Mouse (Mus musculus) lung, embryonic 14.5 days (tissue): ENCODE measurements around the gene Mettl16. TPM values are rescaled to one million over a fixed set of nuclear protein-coding genes. Genes with fewer than 3 reads are reported as not detected.

Experiments used
- ATAC-seq: fragments of 200-750 bp; cut with Nextera tagmentation; 2 replicates; pipeline ENCODE4 v1.8.0; 2017; ENCODE audit warnings: mild to moderate bottlenecking, moderate TSS enrichment, moderate library complexity; ENCODE audit not compliant: insufficient read depth
- DNase-seq: peaks from one replicate; pipeline ENCODE4 v3.0.0-alpha.2; 2015
- H3K27ac ChIP-seq: fragments of 300-500 bp; sonication (generic); 2 replicates; pipeline ENCODE4 v1.5.1; 2014; ENCODE audit warnings: low read depth, mild to moderate bottlenecking, moderate library complexity
- H3K27me3 ChIP-seq: fragments of 300-500 bp; sonication (generic); 2 replicates; pipeline ENCODE4 v1.6.1; 2014; ENCODE audit warnings: low read length, control low read depth; ENCODE audit not compliant: insufficient read depth
- H3K36me3 ChIP-seq: fragments of 300-500 bp; sonication (generic); 2 replicates; pipeline ENCODE4 v1.6.1; 2014; ENCODE audit warnings: control low read depth; ENCODE audit not compliant: insufficient read depth
- H3K4me1 ChIP-seq: fragments of 300-500 bp; sonication (generic); 2 replicates; pipeline ENCODE4 v1.6.1; 2014; ENCODE audit warnings: antibody characterized with exemption, control low read depth; ENCODE audit not compliant: insufficient read depth
- H3K4me2 ChIP-seq: fragments of 300-500 bp; sonication (generic); 2 replicates; pipeline ENCODE4 v1.6.1; 2014; ENCODE audit warnings: mild to moderate bottlenecking
- H3K4me3 ChIP-seq: fragments of 300-500 bp; sonication (generic); 2 replicates; pipeline ENCODE4 v1.5.1; 2014; ENCODE audit warnings: low read depth, low read length
- H3K9ac ChIP-seq: fragments of 300-500 bp; sonication (generic); 2 replicates; pipeline ENCODE4 v1.6.1; 2014
- H3K9me3 ChIP-seq: fragments of 300-500 bp; sonication (generic); 2 replicates; pipeline ENCODE4 v1.6.1; 2016; ENCODE audit warnings: low read depth, low read length, control low read depth
- CTCF ChIP-seq: IDR thresholded peaks from 2 replicates; pipeline ENCODE4 v1.5.1; 2016; ENCODE audit warnings: antibody characterized with exemption, low read depth
- WGBS: fragments of 180-500 bp; shearing (Covaris S2); extraction: QIAGEN DNeasy Blood & Tissue Kit; methylation state at CpG from one replicate; pipeline ENCODE4 v1.1.7; 2014; 5-methylcytosine and 5-hydroxymethylcytosine counted together
- polyA plus RNA-seq: library from polyadenylated mRNA; unstranded; fragments of >200 nt; fragmentation: Nextera tagmentation; extraction: Ambion mirVana; gene quantifications from 2 replicates; pipeline ENCODE4 v1.2.1, GENCODE M21; 2014

Gene Mettl16
- polyA plus RNA-seq, 1 experiment from 2014 or later: 39.8 TPM

DNA sequence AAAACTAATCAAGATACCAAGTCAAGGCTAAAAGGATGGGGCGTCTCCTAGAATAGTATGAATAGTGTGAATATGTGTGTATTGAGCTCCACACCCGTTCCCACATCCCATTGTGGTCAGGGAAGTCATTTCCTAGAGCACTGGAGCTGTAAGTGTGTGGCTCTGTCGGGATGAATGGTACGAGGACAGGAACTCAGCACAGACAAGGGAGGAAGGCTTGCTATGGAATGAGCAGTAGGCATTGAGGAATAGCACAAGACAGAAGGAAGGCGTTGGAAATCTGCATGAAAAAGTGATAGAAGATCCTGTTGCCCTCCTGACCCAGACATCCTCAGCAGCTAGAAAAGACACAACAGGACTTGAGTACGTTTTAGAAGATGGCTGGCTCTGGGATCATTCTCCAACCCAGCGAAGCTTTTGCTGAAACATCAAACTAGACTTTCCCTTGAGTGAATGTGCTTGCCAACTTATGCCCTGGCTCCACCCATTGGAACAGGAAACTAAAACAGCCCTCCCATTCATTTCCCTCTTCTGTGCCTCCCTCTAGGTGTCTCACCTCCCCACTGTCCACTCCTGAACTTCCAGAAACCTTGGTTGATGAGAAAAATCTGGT is 57.3 kb downstream of the Mettl16 start:
- no peak for ATAC-seq
- no peak for DNase-seq

DNA sequence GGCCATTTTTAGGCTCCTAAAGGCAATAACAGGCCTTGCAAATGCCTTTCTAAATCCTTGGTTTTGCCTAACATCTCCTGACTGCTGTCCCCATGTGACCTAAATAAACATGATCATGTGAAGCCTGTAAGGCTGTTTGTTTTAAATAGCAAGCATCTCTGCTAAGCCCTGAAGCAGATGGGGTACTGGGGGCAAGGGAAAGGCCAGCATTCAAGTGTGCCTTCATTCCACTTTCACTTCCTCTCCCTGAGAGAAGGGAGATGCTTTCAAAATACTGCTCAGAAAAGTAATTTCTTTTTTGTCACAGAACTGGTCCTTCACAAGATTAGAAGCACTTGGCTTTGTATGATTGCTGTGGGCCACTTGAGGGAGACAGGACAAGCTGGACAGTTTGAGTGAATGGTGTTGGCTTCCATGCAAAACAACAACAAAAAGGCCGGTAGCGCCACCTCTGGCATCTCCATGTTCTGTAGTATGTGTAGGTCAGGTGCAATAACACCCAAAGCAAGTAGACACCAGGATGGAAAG is 57.8 kb downstream of the Mettl16 start:
- DNase-seq: no peak
- Histone ChIP-seq H3K4me1 (peaks cover 15% of the 10 kb centered on the region), H3K4me3 (no peak overlapping the region), H3K27ac (no peak overlapping the region), H3K9ac (no peak overlapping the region), H3K36me3 (0 out of 2 replicates have a peak, but pooled peaks cover 3% of the 10 kb centered on the region), H3K9me3 (no peaks in the 10 kb centered on the region), H3K27me3 (no peaks in the 10 kb centered on the region), H3K4me2 (no peak overlapping the region)
- ATAC-seq: no peak
- no peak for TF ChIP-seq CTCF
- WGBS: 21% methylated on average over 2 of the region's 2 CpGs

More for the DNA sequence above, 57.3 kb downstream of the Mettl16 start:
- no peak for TF ChIP-seq CTCF
- Histone ChIP-seq H3K36me3 (peaks cover 8% of the 10 kb centered on the region; the same call in 1 of the 2 replicates), H3K4me3 (no peak overlapping the region), H3K27ac (no peak overlapping the region), H3K4me1 (peaks cover 9% of the 10 kb centered on the region), H3K4me2 (no peak overlapping the region), H3K9me3 (no peaks in the 10 kb centered on the region), H3K27me3 (no peaks in the 10 kb centered on the region), H3K9ac (no peak overlapping the region)
- 69% methylated on average over 7 of the region's 7 CpGs for WGBS

DNA sequence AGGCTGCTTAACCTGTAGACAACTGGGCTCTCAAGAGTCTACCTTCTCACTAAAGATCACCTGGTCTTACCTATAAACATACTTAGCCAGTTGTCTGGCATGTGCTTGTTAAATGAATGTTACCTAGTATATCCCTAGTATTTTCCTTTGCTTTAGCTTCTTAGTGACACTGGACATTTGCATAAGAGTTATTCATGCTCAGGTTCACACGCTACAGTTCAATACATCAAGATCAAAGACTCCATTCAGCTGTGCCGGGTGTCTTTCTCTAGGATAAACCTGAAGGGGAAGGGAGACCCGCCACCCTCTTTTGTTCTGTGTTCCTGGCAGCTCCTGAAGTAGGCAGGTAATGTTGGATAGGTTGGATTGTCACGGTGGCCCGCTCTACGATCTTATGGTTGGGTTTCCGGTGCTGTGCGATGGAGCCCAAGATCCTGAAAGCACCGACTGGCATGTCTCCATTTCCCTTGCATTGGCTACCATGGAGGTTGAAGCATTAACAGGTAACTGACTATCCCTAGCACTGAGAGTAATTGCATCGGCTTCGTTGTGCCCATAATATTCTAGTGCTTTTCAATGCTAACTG is 58.4 kb downstream of the Mettl16 start:
- no peak for TF ChIP-seq CTCF
- 0 out of 2 replicates have a peak overlapping the region, but pooled peaks have one; percentile 96 for H3K27ac ChIP-seq
- peaks cover 16% of the 10 kb centered on the region for H3K4me1 ChIP-seq
- peak overlapping the region; percentile 79 for H3K4me3 ChIP-seq
- H3K4me2 ChIP-seq: peak overlapping the region; percentile 95
- peak overlapping the region; percentile 27 for H3K9ac ChIP-seq
- ATAC-seq: no peak
- no peak for DNase-seq
- 13% methylated on average over 11 of the region's 11 CpGs for WGBS
- H3K36me3 ChIP-seq: no peaks in the 10 kb centered on the region
- no peaks in the 10 kb centered on the region for H3K9me3 ChIP-seq
- no peaks in the 10 kb centered on the region for H3K27me3 ChIP-seq

DNA sequence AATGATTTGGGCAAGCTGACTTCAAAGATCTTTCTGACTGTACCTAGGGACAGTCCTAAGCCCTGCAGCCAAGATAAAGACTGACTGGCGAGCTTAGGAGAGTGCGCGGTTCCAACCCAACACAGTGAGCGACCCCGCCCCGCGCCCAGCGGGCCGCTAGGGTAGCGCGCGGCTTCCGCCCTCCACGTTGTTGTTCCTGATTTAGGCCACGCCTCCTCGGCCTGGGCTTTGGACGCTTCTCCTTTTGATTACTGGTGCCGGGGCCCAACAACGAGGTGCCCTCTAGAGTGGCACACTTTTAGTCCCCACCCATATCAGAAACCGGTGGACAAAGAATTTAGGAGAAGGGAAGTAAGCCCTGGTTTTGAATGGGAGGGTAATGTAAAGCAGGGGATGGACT is 59.2 kb downstream of the Mettl16 start:
- ATAC-seq (peak; percentile 45), DNase-seq (peak; percentile 90)
- peak overlapping the region; percentile 79 for H3K4me3 ChIP-seq
- peak; percentile 46 for TF ChIP-seq CTCF
- WGBS: under 1% methylated on average over 20 of the region's 20 CpGs
- peaks cover 16% of the 10 kb centered on the region for H3K4me1 ChIP-seq
- H3K27ac ChIP-seq: peak overlapping the region; percentile 96
- H3K9me3 ChIP-seq: no peaks in the 10 kb centered on the region
- peak overlapping the region; percentile 27 for H3K9ac ChIP-seq
- no peaks in the 10 kb centered on the region for H3K27me3 ChIP-seq
- peak overlapping the region; percentile 95 for H3K4me2 ChIP-seq
- no peaks in the 10 kb centered on the region for H3K36me3 ChIP-seq

DNA sequence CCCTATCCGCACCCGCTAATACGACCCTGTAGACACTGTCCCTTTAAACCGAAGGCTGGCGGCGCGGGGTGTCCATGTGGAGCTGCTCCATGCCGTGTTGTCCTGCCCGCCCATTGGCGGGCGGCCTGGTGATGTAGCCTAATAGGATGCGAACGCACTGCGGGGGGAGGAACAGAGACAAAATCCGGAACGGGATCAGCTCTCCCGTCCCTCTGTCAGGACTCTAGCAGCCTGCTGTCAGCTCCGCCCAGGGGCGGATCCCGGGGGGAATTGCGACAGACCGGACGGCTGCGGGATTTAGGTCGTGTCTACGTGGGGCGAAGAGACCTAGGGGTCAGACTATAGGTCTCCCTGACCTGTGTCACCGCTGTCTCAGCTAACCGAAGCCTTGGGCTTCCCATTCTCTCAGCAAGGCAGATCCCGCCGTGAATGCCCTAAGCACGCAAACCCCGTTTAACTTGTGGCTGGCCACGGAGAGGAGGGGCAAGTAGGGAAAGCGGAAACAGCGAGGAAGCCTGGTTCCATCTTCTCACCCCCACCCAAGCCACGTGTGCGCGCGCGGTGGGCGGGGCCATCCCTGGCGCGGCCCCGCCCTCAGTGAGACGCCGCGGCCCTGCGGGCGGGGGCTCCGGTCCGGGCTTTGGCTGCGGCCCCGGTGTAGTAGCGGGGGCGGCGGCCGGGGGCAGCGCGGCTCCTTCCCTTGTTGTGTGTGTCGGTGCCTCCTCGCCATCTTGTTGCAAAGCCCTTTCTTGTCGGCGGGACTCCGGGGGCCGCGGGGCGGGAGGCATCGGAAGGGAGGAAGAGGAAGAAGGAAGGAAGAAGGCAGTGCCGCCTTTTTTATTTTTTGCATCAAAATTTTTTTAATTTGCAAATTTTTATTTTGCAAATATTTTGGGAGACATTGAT is 59.9 kb downstream of the Mettl16 start, which contains the start of gene Mnt:
Gene Mnt (plus strand): TSS at position 665 of the 906 bp plus-strand sequence.
- Histone ChIP-seq H3K4me2 (peak within 1 kb of the TSS; percentile 95), H3K9ac (peak within 1 kb of the TSS; percentile 79), H3K36me3 (no peaks in the 10 kb centered on the region), H3K9me3 (no peaks in the 10 kb centered on the region), H3K27me3 (no peaks in the 10 kb centered on the region), H3K27ac (peak within 1 kb of the TSS; percentile 96), H3K4me1 (peaks cover 16% of the 10 kb centered on the region), H3K4me3 (peak within 1 kb of the TSS; percentile 79)
- TF ChIP-seq CTCF: 0 out of 2 replicates have a peak, but pooled peaks have one; percentile 12
- DNase-seq (peak; percentile 99), ATAC-seq (peak; percentile 90)
- WGBS: under 1% methylated on average over 70 of the region's 70 CpGs

DNA sequence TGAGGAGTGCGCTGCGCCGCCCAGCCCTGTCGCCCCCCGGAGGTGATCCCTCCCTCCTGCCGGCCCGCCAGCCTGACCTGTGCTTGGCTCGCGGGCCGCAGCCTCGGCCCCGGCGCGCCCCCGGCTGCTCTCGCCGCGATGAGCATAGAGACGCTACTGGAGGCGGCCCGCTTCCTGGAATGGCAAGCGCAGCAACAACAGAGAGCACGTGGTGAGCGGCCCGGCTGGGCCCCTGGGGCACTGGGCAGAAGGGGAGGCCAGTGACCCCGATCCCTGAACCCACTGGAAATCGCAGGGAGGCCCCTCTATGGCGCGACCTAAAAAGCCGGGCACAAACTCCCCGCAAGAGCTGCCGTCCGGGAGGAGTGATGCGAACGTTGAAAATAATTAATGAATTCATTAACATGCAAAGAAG is 60.6 kb downstream of the Mettl16 start:
- ATAC-seq (0 out of 2 replicates have a peak, but pooled peaks have one; percentile 0), DNase-seq (peak; percentile 69)
- under 1% methylated on average over 35 of the region's 35 CpGs for WGBS
- Histone ChIP-seq H3K27ac (peak overlapping the region; percentile 96), H3K4me1 (peaks cover 16% of the 10 kb centered on the region), H3K9ac (peak overlapping the region; percentile 79), H3K4me3 (peak overlapping the region; percentile 79), H3K4me2 (peak overlapping the region; percentile 95), H3K27me3 (no peaks in the 10 kb centered on the region), H3K9me3 (no peaks in the 10 kb centered on the region), H3K36me3 (no peaks in the 10 kb centered on the region)
- 0 out of 2 replicates have a peak, but pooled peaks have one; percentile 0 for TF ChIP-seq CTCF
